Mouse (Mus musculus) lung, postnatal 4 days (tissue): ENCODE measurements around the gene Pip4k2a.
A peak's percentile ranks its signal among the peaks of the same experiment; 100 is the strongest.

ENCODE experiments used
- DNase-seq, 2 experiments: peaks; one replicate each; pipeline ENCODE4 v3.0.0; 2021

Gene Pip4k2a

DNA sequence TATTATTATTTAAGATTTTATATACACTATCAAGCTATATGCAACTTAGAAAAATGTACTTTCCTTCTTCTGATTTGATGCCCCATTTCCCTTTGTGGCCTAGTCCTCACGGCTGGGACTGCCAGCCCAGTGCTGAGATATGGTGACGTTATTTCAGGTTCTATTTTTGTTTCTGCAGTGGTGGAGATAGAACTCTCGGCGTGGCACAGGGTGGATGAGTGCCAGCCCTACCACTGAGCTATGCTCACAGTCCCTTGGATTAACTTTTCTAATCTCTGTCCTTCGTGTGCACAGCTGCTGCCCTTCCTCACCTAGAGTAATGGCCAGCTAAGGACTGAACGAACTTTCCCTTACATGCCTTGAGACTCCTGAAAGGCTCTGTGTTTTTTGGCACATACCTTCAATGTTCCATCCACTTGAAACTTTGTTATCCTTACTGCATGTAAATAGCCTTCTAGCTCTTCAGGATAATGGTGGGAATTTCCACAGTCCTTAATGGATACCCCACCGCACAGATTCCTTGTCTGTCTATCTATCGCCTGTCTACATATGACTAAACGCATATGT, 164.8 kb downstream of the Pip4k2a start:
- no peak for DNase-seq

DNA sequence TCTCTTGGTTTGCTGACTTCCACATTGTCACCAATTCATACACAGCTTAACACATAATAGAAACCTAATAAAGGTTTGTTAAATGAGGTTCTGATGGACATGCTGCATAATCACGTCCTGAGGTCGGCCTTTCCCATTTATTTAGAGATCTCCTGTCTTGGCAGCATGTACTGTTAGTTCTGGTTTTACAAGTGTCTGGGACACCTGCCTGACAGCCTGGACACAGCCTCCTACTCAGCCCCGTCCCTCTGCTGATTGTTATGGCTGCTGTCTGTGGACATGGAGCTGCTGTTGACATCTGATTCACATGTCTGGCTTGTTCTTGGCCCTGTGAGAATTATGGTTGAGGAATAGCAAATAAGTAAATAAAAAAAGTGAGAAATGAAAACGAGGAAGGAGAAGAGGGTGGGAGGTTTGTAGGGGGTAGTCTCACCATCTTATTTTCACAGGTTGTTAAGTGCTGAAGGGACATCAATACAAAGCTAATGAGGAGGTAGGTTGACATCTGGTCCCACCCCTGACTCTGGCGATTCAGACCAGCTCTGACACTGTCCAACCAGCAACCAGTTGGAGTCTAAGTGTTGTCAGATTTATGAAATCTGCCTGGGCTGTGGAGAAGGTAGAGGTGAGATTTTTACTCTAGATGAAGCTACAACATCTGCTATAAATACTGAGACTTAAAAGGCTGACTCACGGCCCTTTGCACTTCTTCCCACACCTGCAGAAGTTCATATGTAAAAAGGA, 166.7 kb downstream of the Pip4k2a start:
- DNase-seq = peak; percentile 28 to 72

DNA sequence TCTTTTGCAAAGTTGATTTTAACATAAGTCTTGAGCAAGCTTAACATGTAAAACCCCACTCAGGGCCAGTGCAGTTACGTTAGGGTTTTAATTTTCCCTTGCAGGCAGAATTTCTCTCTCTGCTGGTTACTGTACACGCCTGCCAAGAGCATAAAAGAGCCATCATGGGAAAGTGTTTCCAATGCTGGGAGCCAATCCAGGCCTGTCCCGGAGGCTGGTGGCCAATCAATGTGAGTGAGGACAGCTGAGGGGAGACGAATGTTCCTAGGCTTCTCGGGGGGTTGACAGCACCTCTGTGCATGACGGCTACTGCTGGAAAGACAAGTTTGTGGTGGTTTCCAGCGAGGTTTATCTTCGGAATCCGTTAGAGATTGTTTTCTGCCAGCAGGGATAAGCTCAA, 175.2 kb downstream of the Pip4k2a start:
- DNase-seq = peak; percentile 27 to 60

DNA sequence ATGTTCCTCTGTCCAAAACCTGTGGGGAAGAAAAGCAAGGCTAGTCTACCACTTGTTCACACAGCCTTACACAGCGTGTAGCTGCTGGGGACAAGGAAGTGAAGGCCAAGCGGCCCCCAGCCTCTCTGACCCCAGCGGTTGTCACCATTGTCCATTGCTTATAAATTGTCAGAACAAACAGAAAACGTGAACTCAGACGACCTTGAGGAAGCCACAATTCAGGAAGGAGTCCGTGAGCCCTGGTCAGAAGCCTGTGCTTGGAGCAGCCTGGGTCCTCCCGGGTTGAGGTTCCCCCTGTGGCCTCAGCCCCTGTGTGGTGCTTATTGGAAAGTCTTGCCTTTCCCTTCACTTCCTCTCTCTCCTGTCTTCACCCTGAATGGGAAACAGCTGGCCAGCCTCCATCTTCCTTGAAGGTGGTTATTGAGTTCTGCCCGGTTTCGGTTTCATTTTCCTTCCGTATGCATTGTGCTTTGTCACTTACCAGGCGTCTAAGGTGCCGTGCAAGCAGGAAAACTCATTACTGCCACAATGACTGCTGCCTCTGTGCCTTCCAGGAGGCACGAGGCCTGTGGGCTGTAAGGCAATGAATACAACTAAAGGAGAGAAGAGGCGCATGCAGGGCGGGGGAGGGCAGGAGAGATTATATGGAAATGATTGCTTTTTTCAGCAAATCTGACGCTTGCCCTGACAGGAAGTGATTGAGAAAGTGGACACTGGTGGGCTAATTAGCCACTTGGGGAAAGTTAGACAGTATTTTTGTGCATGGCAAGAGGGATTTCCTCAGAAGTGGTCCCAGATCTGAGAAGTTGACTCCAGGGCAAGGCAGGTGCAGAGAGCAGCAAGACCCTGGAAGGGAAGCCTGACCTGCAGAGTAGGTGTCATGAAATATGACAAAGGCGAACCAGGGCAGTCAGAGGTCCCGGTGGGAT, 176.2 kb downstream of the Pip4k2a start:
- DNase-seq = peak; percentile 36 to 62

DNA sequence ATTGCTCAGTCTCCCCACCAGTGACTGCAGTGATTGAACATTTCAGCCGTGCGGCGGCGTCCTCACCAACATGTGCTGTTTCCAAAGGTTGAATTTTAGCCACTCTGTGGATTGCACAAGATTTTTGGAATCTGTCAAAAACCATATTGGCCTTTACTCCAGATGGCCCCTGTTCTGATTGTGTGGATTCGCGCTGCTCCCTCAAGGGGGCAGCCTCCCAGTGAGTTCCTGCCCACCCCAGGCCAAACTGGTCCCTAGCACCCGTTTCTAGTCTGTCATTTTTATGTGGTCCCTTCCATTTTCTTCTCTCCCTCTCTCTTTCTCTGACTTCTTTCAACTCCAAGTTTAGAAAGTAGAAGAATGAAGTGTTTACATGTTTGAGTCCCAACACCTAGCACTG, 178.4 kb downstream of the Pip4k2a start:
- DNase-seq = no peak

DNA sequence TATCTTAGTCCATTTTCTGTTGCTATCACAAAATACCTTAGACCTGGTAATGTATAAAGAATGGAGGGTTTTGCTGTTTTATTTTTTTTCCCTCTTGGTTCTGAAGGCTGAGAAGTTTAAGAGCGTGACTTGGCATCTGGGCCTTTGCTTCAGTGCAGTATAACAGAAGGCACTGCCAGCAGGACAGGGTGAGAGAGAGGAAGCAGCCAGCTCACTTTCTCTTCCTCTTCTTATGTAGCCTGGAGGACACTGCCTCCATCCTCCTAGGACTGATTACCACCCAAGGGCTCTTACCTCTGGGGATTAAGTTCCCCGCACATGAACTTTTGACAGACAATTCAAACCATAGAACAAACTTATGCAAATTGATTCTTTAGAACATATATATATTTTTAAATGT, 181.9 kb downstream of the Pip4k2a start:
- DNase-seq = no peak

DNA sequence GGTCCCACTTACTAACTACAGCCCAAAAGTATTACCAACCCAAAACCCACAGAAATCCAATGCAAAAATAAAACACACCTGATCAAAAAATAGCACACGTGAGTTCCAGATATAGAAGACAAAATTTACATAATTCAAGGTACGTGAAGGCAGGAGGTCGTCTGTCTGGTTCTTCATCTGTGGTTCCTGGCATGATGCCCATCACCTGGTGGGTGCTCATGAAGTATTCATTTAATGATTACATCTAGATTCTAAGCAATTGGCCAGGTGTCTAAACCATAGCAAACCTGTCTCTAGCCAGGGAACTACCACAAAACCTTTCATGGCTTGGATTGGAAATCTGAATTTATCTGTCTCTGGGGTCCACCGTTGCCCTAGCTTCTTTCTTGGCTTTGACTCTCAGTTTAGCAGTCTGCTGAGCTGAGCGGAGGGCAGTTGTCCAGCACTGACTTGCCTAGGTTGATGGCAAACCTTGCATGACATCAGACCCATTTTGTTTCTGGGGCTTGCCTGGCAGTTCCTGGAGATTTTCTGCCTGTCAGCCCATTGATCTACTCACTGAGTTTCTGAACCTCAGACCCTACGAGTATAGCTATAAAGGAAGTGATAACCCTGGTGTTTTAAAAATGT, 182.5 kb downstream of the Pip4k2a start:
- no peak for DNase-seq

DNA sequence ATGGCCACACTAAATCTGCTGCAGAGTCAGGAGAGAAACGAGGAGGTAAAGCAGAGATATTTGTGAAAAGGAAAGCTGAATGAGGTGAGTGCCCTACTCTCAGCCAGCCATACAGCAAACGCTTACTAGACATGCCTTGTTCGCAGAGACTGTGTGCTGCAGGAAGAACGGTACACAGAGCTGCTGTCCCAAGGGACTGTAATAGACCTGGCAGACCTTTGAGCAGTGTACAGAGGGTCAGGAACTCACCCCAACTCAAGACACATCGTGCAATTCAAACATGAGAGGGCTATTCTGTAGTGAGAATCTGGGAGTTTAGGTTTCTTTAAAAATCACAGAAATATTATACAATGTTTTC, 183.5 kb downstream of the Pip4k2a start:
- DNase-seq = no peak

DNA sequence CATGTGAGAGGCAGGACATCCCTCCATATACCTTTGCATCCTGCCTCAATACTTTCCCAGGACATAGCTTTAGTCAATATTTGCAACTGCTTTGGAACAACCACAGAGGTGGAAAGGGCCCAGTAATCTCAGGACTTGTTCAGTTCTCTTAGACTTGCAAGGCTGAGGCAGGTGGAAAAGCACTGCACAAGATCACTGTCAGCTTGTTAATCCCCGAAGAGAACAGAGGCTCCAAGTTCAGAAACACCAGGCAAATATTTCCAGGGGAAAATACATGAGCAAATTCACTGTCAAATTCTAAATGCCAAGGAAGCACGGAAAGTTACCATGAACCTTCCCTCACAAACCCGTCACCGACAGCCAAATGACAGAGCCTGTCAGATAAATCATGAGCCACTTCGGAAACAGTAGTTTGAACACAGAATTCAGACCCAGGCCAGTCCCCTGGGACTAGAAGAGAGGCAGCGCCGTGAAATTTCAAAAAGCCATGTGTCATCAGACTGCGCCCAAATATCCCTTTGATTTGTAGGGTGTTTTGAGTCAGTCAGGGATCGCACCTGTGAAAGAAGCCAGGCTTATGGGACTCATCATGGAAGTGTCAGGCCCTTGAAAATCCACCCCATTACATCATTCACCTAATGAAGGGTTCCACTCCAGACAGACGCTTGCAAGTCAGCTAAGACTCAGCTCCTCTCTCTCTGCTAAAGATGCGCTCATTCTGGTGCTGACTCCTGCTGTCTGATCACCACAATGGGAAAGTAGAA, 184.1 kb downstream of the Pip4k2a start:
- DNase-seq = no peak

DNA sequence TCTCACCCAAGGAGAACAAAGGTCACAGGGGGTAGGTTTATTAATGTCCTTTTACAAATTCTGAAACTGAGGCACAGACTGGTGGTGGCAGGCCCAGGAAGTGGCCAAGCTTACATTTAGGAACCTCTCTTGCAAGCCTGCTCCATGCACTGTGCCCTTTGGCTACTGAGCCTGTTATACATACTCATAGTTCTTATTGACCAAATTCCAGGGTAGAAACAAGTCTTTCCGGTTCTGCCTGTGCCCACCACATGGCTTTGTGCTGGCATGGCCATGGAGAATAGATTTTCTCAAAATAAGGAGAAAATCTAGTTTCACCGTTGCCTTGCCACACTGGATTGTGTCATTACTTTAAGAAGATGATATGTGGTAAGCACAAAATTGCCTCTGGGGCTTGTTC, 190.0 kb downstream of the Pip4k2a start:
- DNase-seq = no peak

DNA sequence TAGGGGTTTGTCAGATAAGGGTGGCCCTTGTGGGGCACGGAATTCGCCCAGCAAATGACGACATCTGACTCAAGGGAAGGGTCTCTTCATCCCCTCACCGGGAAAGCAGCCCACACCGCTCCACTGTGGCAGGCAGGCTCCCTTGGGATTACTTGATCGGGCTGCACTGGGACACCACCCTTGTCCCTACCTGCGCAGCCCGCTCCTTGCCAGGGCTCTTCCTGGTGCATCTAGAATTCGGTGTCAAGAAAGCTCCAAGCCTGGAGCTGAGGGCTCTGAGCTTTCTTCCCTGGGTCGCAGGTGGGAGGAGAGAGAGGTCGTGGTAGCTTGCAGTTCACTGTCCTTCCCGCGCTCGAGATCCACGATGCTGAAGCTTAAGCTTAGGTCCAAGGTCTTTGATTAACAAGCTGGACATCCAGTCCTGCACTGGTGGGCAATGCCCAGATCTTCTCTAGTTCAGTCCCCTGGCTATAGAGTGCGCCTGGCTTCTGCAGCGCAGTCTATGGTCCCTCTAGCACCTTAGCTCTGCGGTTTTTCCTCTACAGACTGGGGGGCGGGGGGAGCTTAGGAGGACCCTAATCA, 196.6 kb downstream of the Pip4k2a start:
- no peak for DNase-seq

DNA sequence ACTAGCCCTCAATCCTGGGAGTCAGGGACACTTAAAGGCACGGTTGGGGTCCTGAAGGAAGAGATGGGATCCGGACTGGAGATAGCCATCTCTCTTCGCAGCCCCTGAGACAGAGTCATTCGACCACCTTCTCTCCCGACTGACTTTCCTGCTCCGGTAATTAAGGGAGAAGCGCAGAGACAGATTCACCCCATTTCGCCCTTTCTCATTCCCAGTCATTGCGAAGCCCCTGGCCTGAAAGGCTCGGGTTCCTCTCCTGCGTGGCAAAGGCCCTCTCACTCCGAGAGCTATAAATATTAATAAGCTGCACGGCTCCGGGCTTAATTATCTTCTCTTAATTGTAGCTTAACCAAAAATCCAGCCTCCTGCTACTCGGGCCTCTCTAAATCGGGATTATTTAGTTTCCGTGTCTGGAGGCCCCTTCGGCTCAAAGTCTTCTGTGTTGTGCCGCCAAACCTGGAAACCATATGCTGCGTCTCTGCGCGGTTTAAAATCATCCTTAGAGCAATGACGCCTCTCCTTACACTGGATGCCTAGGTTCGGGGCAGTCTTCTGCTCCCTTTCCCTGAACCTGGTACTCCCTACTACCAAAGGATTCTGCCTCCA, 197.2 kb downstream of the Pip4k2a start:
- no peak for DNase-seq

DNA sequence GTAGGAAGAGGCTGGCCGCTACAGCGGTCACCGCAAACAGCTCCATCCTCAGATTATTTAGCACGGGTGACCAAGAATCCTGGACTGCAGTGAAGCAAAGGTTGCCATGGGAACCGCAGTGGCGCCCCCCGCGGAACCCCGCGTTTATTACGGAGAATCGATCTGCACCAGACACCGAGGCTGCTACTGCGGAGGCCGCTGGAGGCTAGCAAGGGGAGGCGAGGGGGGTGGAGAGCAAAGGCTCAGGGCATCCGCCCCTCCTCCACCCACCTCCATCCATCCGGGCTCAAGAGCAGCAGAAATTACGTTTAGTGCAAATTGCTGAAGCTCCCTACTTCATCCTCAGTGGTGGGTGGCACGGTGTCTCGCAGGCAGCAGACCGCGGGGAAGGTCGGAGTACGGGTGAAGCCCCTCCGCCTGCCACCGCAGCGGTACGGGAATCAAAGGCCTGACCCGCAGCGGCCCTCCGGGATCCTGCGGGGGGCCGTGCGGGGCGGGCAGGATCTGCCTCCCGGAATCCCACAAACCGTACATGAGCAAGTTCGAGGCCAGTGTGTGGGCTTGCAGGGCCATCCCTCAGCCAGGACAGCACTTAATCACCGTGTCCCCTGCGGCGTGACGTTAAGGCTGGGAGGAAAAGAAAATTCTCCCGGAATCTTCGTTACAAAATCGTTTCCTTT, 197.8 kb downstream of the Pip4k2a start:
- DNase-seq = peak; percentile 31 to 35

DNA sequence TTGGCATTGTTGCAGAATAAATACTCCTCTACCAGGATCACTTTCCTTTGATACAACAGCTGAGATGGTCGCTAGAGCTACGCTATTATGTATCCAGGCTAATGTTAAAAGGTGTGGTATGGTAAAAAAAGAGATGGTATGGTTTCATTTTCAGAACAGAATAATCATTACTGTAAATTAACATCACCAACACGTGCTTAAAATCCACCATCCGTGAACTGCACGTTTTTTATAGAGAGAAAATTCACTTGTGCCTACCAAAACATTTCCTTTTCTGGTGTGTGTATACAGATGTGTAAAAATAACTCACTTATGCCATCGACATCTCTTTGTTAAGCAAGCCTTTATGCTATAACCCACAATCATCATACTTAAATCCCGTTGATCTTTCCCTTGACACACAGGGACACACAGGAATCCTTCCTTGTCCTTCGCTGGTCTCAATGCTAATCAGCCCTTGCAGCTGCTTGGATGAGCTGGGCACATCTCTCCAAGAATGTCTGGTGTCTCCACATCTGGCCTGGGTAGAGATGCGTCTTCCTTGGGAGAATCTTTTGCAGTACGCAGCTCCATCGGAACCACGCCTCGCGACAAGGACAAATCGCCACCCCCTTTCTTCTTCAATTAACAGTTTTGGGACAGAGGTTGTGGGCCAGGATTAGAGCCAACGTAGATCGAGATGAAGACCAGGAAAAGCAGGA, 198.5 kb downstream of the Pip4k2a start:
- no peak for DNase-seq

DNA sequence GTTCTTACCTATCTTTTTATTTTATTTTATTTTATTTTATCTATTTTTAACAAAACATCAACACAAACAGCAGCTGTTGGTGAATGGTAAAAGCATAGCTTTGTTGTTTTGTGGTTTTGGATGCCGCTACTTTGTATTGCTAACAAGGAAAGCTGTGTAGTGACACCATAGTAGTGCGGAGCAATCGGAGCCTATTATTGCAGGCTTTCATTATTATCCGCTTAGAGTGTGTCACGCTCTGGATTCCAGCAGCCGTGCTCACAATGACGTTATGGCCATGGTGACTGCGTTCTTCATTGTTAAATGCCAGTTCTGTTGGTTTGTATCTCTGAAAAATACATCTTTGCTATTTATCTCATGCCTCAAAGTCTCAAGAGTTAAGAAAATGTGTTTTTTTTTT, 200.2 kb downstream of the Pip4k2a start:
- DNase-seq = no peak

DNA sequence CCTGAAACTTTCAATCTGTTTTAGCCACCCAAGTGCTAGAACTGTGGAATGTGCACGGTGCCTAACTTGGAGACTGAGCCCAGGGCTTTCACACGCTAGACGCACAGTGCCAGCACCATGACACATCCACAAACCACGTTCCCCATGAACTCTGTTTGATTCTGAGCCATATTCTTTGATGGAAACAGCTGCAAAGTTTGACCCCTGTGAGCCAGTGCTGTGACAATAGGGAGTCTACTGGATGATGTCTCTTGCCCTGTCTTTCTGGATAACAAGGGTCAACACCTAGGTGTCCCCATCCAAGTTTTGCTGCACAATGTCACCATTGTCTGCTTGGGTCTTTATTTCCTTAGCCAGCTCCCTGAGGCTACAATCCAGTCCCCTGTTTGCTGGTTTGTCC, 203.7 kb downstream of the Pip4k2a start:
- no peak for DNase-seq
